Mouse (Mus musculus) embryonic fibroblast, embryonic 13.5 days (primary cell): ENCODE data around the gene Fgd5. TPM values are rescaled to one million over a fixed set of nuclear protein-coding genes. Genes with fewer than 3 reads are reported as not detected.

Experiments used
- H3K27ac ChIP-seq: 2 replicates; pipeline ENCODE4 v1.5.1; 2012; ENCODE audit warnings: low read length, control low read depth, inconsistent platforms; ENCODE audit not compliant: insufficient read depth
- H3K4me1 ChIP-seq: 2 replicates; pipeline ENCODE4 v1.6.1; 2011; ENCODE audit warnings: low read length; ENCODE audit not compliant: control insufficient read depth, insufficient read depth
- H3K4me3 ChIP-seq: 2 replicates; pipeline ENCODE4 v1.5.1; 2011; ENCODE audit warnings: mild to moderate bottlenecking, control low read depth, low read length; ENCODE audit not compliant: insufficient read depth
- CTCF ChIP-seq: IDR thresholded peaks from 2 replicates; pipeline ENCODE4 v1.5.1; 2011; ENCODE audit warnings: mild to moderate bottlenecking, control low read depth, low read length, moderate library complexity, borderline replicate concordance; ENCODE audit not compliant: insufficient read depth
- POLR2A ChIP-seq: IDR thresholded peaks from 2 replicates; pipeline ENCODE4 v1.6.1; 2011; ENCODE audit warnings: low read depth, mild to moderate bottlenecking, control low read depth, low read length, moderate library complexity
- polyA plus RNA-seq: library from polyadenylated mRNA; stranded (reverse); fragments of >200 nt; gene quantifications from 2 replicates; pipeline ENCODE4 v1.2.4, GENCODE M21; 2011; ENCODE audit warnings: low read depth; ENCODE audit not compliant: missing spikeins, insufficient read length

Gene Fgd5
- polyA plus RNA-seq, 1 experiment, result 0.40 TPM

DNA sequence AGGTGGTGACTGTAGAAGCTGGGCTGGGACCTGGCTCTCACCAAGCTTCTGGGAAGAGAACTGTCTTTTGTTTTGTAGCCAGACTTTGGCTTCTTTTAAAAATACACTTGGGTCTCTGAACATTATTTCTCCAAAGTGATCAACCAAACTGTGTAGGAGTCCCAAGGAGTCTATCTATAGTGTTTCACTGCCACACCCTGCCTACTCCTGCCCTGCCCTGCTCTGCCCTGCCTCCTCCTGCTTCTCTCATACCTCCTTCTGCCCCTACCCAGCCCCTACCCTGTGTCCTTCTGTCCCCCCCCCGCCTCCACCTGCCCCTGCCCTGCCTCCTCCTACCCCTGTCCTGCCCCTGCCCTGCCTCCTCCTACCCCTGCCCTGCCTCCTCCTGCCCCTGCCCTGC is 46.6 kb downstream of the Fgd5 start:
- no peak overlapping the region for H3K27ac ChIP-seq
- H3K4me3 ChIP-seq, result no peak overlapping the region
- no peak for TF ChIP-seq POLR2A
- TF ChIP-seq CTCF, result no peak
- no peaks in the 10 kb centered on the region for H3K4me1 ChIP-seq

GRCm38 (mm10) chr6:92027379-92027778 is 48.7 kb downstream of the Fgd5 start:
- Histone ChIP-seq H3K4me1 (no peaks in the 10 kb centered on the region), H3K4me3 (no peak overlapping the region), H3K27ac (no peak overlapping the region)
- TF ChIP-seq CTCF, result no peak
- no peak for TF ChIP-seq POLR2A

DNA sequence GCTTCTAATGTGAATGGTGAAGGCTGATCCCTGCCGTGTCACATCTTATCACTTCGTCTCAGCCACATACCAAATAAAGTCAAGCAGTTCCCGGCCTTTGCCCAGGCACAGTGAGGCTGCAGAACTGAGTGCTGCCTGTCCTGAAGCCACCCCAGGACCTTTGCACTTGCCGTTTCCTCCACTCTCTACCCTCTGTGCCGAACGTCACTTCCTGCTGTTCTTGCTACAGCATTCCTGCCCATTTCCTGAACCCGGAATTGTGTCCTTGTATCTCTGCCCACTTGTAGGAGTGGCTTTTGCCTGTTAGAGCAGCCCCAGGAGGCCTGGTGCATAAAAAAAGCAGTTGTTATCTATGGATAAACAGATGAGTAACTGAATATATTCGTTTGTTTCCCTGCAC is 52.0 kb downstream of the Fgd5 start:
- no peak for TF ChIP-seq POLR2A

DNA sequence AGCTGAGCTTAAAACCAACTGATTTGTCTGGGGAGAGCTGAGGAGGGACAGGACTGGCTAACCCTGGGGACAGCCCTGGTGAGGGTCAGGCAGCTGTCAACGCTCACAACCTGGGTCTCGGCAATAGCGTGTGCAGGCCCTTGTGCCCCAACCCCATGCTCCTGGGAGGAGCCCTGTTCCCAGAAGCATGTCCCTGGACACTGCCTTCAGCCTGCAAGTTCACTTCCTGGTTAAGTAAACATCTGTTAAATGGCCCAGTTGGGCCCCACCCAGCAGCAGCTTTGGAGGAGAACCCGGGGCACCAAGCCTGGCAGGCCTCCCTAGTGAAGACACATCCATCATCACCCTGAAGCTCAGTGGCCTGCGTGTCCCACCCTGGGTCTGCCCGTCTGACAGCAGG is 56.0 kb downstream of the Fgd5 start:
- Histone ChIP-seq H3K27ac (no peak overlapping the region), H3K4me3 (no peak overlapping the region), H3K4me1 (no peaks in the 10 kb centered on the region)
- TF ChIP-seq POLR2A (no peak), CTCF (no peak)

More for the DNA sequence above, 52.0 kb downstream of the Fgd5 start:
- no peaks in the 10 kb centered on the region for H3K4me1 ChIP-seq
- H3K4me3 ChIP-seq, result no peak overlapping the region
- H3K27ac ChIP-seq, result no peak overlapping the region

GRCm38 (mm10) chr6:92036372-92036771 is 57.7 kb downstream of the Fgd5 start:
- no peak overlapping the region for H3K27ac ChIP-seq
- H3K4me1 ChIP-seq, result no peaks in the 10 kb centered on the region
- no peak overlapping the region for H3K4me3 ChIP-seq
- TF ChIP-seq CTCF, result no peak
- TF ChIP-seq POLR2A, result no peak

DNA sequence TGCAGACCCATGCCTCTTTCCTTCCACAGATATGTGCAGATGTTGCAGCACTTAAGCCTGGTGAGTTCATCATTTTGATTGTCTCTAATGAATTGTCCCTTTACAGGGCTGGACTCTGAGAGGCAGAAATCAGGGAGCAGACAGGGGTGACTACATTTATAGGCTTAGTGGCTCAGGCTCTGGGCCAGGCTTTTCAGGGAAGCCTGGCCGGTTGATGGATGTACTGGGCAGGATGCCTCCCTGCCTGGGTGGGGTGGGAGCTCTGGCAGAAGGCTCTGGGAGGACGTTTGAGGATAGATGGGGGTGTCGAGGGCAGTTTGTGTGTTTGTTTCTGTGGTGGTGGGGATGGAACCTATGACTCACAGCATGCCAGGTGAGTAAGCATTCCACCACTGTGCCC is 59.5 kb downstream of the Fgd5 start:
- Histone ChIP-seq H3K4me3 (no peak overlapping the region), H3K27ac (no peak overlapping the region), H3K4me1 (no peaks in the 10 kb centered on the region)
- TF ChIP-seq CTCF (no peak), POLR2A (no peak)

GRCm38 (mm10) chr6:92041271-92041670 is 62.6 kb downstream of the Fgd5 start:
- no peaks in the 10 kb centered on the region for H3K4me1 ChIP-seq
- no peak overlapping the region for H3K27ac ChIP-seq
- no peak overlapping the region for H3K4me3 ChIP-seq
- TF ChIP-seq POLR2A (no peak), CTCF (no peak)

- H3K27ac ChIP-seq, result no peak overlapping the region
- H3K4me1 ChIP-seq, result no peaks in the 10 kb centered on the region
- H3K4me3 ChIP-seq, result no peak overlapping the region
- TF ChIP-seq POLR2A, result no peak
- TF ChIP-seq CTCF, result no peak
Observed at GRCm38 (mm10) chr6:92042055-92042454, 63.4 kb downstream of the Fgd5 start.

DNA sequence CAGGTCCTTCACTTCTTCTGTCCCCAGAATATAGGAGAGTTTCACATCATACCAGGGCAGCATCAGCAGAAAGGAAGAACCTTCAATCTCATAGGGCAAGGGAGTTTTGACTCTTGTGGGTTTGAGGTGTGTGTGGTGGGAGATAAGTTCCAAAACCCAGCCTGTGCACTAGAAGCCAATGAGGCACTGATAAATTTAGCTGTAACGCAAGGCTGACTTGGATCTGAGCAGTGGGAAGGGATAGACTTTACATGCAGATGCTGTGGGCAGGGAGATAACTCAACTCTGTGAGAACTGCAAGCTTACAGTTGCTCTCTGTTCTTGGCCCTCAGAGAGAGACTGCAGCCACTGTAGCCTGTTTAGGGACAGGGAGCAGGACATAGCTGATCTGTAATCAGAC is 64.2 kb downstream of the Fgd5 start:
- no peak for TF ChIP-seq CTCF
- no peak for TF ChIP-seq POLR2A
- H3K27ac ChIP-seq, result no peak overlapping the region
- H3K4me3 ChIP-seq, result no peak overlapping the region
- H3K4me1 ChIP-seq, result no peaks in the 10 kb centered on the region

- TF ChIP-seq POLR2A (no peak), CTCF (no peak)
- Histone ChIP-seq H3K4me1 (no peaks in the 10 kb centered on the region), H3K27ac (no peak overlapping the region), H3K4me3 (no peak overlapping the region)
Observed at GRCm38 (mm10) chr6:92057768-92058167, 79.1 kb downstream of the Fgd5 start.

GRCm38 (mm10) chr6:92061725-92062124 is 83.0 kb downstream of the Fgd5 start:
- H3K4me1 ChIP-seq, result no peaks in the 10 kb centered on the region
- no peak overlapping the region for H3K4me3 ChIP-seq
- TF ChIP-seq CTCF (no peak), POLR2A (no peak)
- no peak overlapping the region for H3K27ac ChIP-seq
